ENCODE assay signal across 8 mouse cellular contexts in the genomic region with DNA sequence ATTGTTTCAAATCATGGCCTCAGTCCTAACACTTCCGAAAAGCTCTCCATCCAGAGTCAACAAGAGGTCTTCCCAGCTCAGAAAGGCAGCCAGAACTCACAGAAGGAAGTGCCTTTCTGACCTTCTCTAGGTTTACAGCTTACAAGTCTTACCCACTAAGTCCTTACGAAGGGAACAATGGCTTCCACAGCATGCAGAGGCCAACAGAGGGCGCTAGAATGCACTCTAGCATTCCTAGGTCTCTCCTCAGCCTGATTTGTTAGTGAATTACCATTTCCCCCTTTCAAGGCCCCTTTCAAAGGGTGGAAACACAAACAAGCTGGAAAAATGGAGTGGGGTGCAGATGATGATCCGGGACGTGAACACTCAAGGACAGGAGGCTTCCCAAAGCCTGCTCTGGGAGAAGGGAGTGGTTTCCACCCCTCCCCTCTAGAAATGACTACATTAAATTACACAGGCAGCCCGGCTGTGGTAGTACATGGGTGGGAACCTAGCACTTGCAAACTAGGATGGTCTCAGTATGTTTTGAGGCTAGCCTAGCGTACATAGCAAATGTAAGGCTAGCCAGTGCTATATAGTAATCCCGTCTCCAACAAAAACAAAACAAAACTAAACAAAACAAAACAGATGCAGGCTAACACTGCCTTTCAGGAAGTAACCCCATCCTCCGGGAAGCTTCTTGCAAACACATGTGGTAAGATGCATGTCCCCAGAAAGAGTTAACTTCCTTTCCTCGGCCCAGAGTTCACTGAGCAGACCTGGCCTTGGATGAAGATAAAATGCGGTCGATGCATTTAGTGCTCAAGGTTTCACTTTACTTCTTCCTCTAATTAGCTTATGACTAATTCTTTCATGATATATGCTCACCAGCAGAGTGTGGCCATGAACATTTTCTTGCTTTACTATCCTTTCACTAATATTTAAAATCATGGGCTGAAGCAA. TPM values are rescaled to one million over a fixed set of nuclear protein-coding genes. Genes with fewer than 3 reads are reported as not detected.
DNase-seq lines count a peak whose midpoint lies in the region.

No protein-coding gene starts in this region.

- no peak overlapping the region for H3K4me3 ChIP-seq in hindbrain, embryonic 10.5 days

- no peaks in the 10 kb centered on the region for H3K27me3 ChIP-seq in hindbrain, embryonic 10.5 days (ENCODE audit: insufficient read depth, poor library complexity, severe bottlenecking)

- H3K9me3 ChIP-seq in hindbrain, embryonic 10.5 days = no peaks in the 10 kb centered on the region

- DNase-seq in R1 (ENCODE audit: low read depth, low spot score) = peak; percentile 95
- DNase-seq in cerebellum, adult 9-10 months = peak; percentile 44
- peak; percentile 86 for DNase-seq in forelimb bud, embryonic 11.5 days (ENCODE audit: low read depth, low spot score)
- peak; percentile 75 for DNase-seq in hindbrain, embryonic 10.5 days (ENCODE audit: low spot score)
- peak; percentile 75 to 77 for DNase-seq in layer of hippocampus, postnatal 10 days (ENCODE audit: low spot score in 2 of 2)
- peak; percentile 88 for DNase-seq in lung, postnatal 25 days (ENCODE audit: low spot score)
- peak; percentile 91 for DNase-seq in retina, postnatal 1 day
- peak; percentile 59 for DNase-seq in urinary bladder, postnatal 25 days (ENCODE audit: low spot score)

- H3K27ac ChIP-seq in hindbrain, embryonic 10.5 days = peak overlapping the region; percentile 57

- WGBS in hindbrain, embryonic 10.5 days = 45% methylated on average over 12 of the region's 12 CpGs

- peaks cover 59% of the 10 kb centered on the region for H3K4me1 ChIP-seq in hindbrain, embryonic 10.5 days (replicated peaks)

- H3K36me3 ChIP-seq in hindbrain, embryonic 10.5 days = peaks cover 18% of the 10 kb centered on the region

RNA-seq across cellular contexts. Expression of a gene that starts 6.8 kb away (rescaled TPM):
- polyA plus RNA-seq in hindbrain, embryonic 10.5 days (2016; fragmentation: Nextera tagmentation; extraction: Ambion mirVana) = 135 and 146 TPM in 2 replicates
- 10 to 100 TPM; 64.1 to 67.9 TPM for total RNA-seq in layer of hippocampus, postnatal 10 days (2021)

Comparison
In these comparisons a context has a peak if more than half of its experiments do, and no peak if none do; other contexts are left out.
1. DNase-seq: peak in every context shown above with its lines; median percentile 95 in R1; 91 in retina, postnatal 1 day; 88 in lung, postnatal 25 days; 86 in forelimb bud, embryonic 11.5 days; 76 in layer of hippocampus, postnatal 10 days; 75 in hindbrain, embryonic 10.5 days; 59 in urinary bladder, postnatal 25 days; 44 in cerebellum, adult 9-10 months.